Mouse (Mus musculus): ENCODE results near the gene Olfr782. TPM values are rescaled to one million over a fixed set of nuclear protein-coding genes. Genes with fewer than 3 reads are reported as not detected.

The Olfr782 gene
- polyA plus RNA-seq, 1 experiment from 2014 or later = not detected

Other genes with a start within 250 kb of the Olfr782 start
- gene Olfr768, start 249.5 kb upstream of the Olfr782 start, polyA plus RNA-seq (2016; fragmentation: Nextera tagmentation; extraction: Ambion mirVana) = not detected in 2 replicates
- not detected in 2 replicates for gene Olfr769, start 231.0 kb upstream of the Olfr782 start, polyA plus RNA-seq (2016; fragmentation: Nextera tagmentation; extraction: Ambion mirVana)
- gene Olfr770, start 209.9 kb upstream of the Olfr782 start, polyA plus RNA-seq (2016; fragmentation: Nextera tagmentation; extraction: Ambion mirVana) = not detected in 2 replicates
- gene Olfr771, start 184.1 kb upstream of the Olfr782 start, polyA plus RNA-seq (2016; fragmentation: Nextera tagmentation; extraction: Ambion mirVana) = not detected in 2 replicates
- not detected in 2 replicates for gene Olfr772, start 170.9 kb upstream of the Olfr782 start, polyA plus RNA-seq (2016; fragmentation: Nextera tagmentation; extraction: Ambion mirVana)
- not detected in 2 replicates for gene Olfr773, start 161.4 kb upstream of the Olfr782 start, polyA plus RNA-seq (2016; fragmentation: Nextera tagmentation; extraction: Ambion mirVana)
- gene Olfr774, start 112.6 kb upstream of the Olfr782 start, polyA plus RNA-seq (2016; fragmentation: Nextera tagmentation; extraction: Ambion mirVana) = not detected in 2 replicates
- not detected in 2 replicates for gene Olfr775, start 100.4 kb upstream of the Olfr782 start, polyA plus RNA-seq (2016; fragmentation: Nextera tagmentation; extraction: Ambion mirVana)
- gene Olfr776, start 89.7 kb upstream of the Olfr782 start, polyA plus RNA-seq (2016; fragmentation: Nextera tagmentation; extraction: Ambion mirVana) = not detected in 2 replicates
- not detected in 2 replicates for gene Olfr777, start 77.4 kb upstream of the Olfr782 start, polyA plus RNA-seq (2016; fragmentation: Nextera tagmentation; extraction: Ambion mirVana)
- not detected in 2 replicates for gene Olfr780, start 30.7 kb upstream of the Olfr782 start, polyA plus RNA-seq (2016; fragmentation: Nextera tagmentation; extraction: Ambion mirVana)
- not detected in 2 replicates for gene Olfr781, start 20.0 kb upstream of the Olfr782 start, polyA plus RNA-seq (2016; fragmentation: Nextera tagmentation; extraction: Ambion mirVana)
- gene Olfr784, start 35.2 kb downstream of the Olfr782 start, polyA plus RNA-seq (2016; fragmentation: Nextera tagmentation; extraction: Ambion mirVana) = 0.05 and 0.06 TPM in 2 replicates
- not detected in 2 replicates for gene Olfr785, start 56.6 kb downstream of the Olfr782 start, polyA plus RNA-seq (2016; fragmentation: Nextera tagmentation; extraction: Ambion mirVana)
- gene Olfr786, start 78.5 kb downstream of the Olfr782 start, polyA plus RNA-seq (2016; fragmentation: Nextera tagmentation; extraction: Ambion mirVana) = not detected in 2 replicates
- not detected in 2 replicates for gene Olfr787, start 113.0 kb downstream of the Olfr782 start, polyA plus RNA-seq (2016; fragmentation: Nextera tagmentation; extraction: Ambion mirVana)
- gene Olfr788, start 122.1 kb downstream of the Olfr782 start, polyA plus RNA-seq (2016; fragmentation: Nextera tagmentation; extraction: Ambion mirVana) = not detected in 2 replicates
- not detected in 2 replicates for gene Olfr789, start 135.9 kb downstream of the Olfr782 start, polyA plus RNA-seq (2016; fragmentation: Nextera tagmentation; extraction: Ambion mirVana)
- gene Olfr790, start 149.6 kb downstream of the Olfr782 start, polyA plus RNA-seq (2016; fragmentation: Nextera tagmentation; extraction: Ambion mirVana) = not detected in 2 replicates
- not detected in 2 replicates for gene Olfr791, start 172.9 kb downstream of the Olfr782 start, polyA plus RNA-seq (2016; fragmentation: Nextera tagmentation; extraction: Ambion mirVana)
- gene Olfr792, start 190.3 kb downstream of the Olfr782 start, polyA plus RNA-seq (2016; fragmentation: Nextera tagmentation; extraction: Ambion mirVana) = not detected in 2 replicates
- not detected in 2 replicates for gene Olfr794, start 218.8 kb downstream of the Olfr782 start, polyA plus RNA-seq (2016; fragmentation: Nextera tagmentation; extraction: Ambion mirVana)